Mouse (Mus musculus) forebrain, embryonic 10.5 days (tissue): ENCODE results near the gene Slc16a8. TPM values are rescaled to one million over a fixed set of nuclear protein-coding genes. Genes with fewer than 3 reads are reported as not detected.
"Not testable (repeated sequence)": the region's sequence is repeated elsewhere in the genome, so short reads cannot be mapped to it uniquely, and the experiment has no call there.

ENCODE experiments used
- DNase-seq: peaks from one replicate; pipeline ENCODE4 v3.0.0-alpha.2; 2017; ENCODE audit warnings: low spot score; ENCODE audit errors: extremely low spot score
- H3K27ac ChIP-seq: fragments of 300-500 bp; sonication (generic); 2 replicates; pipeline ENCODE4 v1.5.1; 2016; ENCODE audit warnings: mild to moderate bottlenecking
- H3K27me3 ChIP-seq: fragments of 300-500 bp; sonication (generic); 2 replicates; pipeline ENCODE4 v1.6.1; 2016; ENCODE audit warnings: mild to moderate bottlenecking; ENCODE audit not compliant: poor library complexity, severe bottlenecking
- H3K36me3 ChIP-seq: fragments of 300-500 bp; sonication (generic); replicated peaks from 2 replicates; pipeline ENCODE4 v1.6.1; 2016; ENCODE audit warnings: mild to moderate bottlenecking, moderate library complexity
- H3K4me1 ChIP-seq: fragments of 300-500 bp; sonication (generic); 2 replicates; pipeline ENCODE4 v1.6.1; 2016
- H3K4me3 ChIP-seq: fragments of 300-500 bp; sonication (generic); 2 replicates; pipeline ENCODE4 v1.5.1; 2016; ENCODE audit warnings: mild to moderate bottlenecking, moderate library complexity
- H3K9me3 ChIP-seq: fragments of 300-500 bp; sonication (generic); 2 replicates; pipeline ENCODE4 v1.6.1; 2016; ENCODE audit warnings: mild to moderate bottlenecking, moderate library complexity
- WGBS: fragments of 180-500 bp; shearing (Covaris S2); methylation state at CpG from one replicate; pipeline ENCODE4 v1.1.7; 2016; 5-methylcytosine and 5-hydroxymethylcytosine counted together
- polyA plus RNA-seq: library from polyadenylated mRNA; unstranded; fragments of >200 nt; fragmentation: Nextera tagmentation; extraction: Ambion mirVana; gene quantifications from 2 replicates; pipeline ENCODE4 v1.2.1, GENCODE M21; 2016

The Slc16a8 gene
- polyA plus RNA-seq, 1 experiment from 2014 or later: not detected

- H3K4me3 ChIP-seq: no peak overlapping the region
- H3K9me3 ChIP-seq: no peaks in the 10 kb centered on the region
- no peaks in the 10 kb centered on the region for H3K27me3 ChIP-seq
- no peak overlapping the region for H3K27ac ChIP-seq
- no peak for DNase-seq
- H3K4me1 ChIP-seq: peaks cover 2% of the 10 kb centered on the region
- WGBS: 92% methylated on average over 9 of the region's 9 CpGs
- H3K36me3 ChIP-seq: peaks cover 93% of the 10 kb centered on the region
Observed at GRCm38 (mm10) chr15:79235268-79235667, 19.3 kb downstream of the Slc16a8 start.

DNA sequence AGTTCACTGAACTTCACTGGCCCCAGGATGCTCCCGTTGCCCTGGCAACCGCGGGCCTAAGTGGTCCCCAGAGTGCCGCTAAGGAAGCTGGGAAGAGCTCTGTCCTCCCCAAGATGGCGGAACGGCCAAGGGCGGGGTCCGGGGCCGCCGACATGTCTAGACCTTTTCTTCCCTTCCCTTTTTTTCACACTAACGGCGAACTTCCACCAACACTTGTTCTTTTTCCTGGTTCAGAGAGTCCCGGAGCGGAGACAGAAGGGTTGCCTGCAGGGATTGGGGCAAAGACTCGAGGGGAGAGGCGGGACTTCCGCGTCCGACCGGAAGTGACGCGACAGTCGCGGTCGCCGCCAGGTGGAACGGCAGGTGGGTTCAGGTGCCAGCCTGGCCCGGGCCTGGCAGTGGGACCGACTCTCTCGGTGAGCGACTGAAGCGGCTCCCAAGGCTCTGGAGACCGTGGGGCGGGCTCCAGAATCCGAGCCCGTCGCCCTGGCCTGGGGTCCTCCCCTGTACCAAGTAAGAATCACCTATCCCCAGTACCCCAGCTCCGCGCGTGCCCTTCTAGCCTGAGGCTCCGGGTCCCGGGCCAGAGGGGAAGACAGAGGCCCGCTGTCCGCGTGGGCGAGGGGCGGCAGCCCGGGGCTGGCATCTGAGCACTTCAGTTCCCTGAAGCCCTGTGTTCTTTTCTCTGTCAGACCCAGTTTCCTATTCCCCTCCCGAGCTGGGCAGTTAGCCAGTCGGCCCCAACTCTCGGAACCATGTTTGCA is 25.3 kb downstream of the Slc16a8 start, which contains the start of the genes Pick1 and Gm49486:
Gene Pick1 (plus strand): TSS at position 116 of the 764 bp plus-strand sequence.
Gene Gm49486 (plus strand): TSS at position 334 of the 764 bp plus-strand sequence.
- Histone ChIP-seq H3K4me3 (peak within 1 kb of the TSS; percentile 97), H3K27ac (peak within 1 kb of the TSS; percentile 96), H3K27me3 (no peaks in the 10 kb centered on the region), H3K9me3 (no peaks in the 10 kb centered on the region), H3K36me3 (peaks cover 34% of the 10 kb centered on the region), H3K4me1 (peaks cover 29% of the 10 kb centered on the region)
- under 1% methylated on average over 51 of the region's 51 CpGs for WGBS
- peak; percentile 87 for DNase-seq

DNA sequence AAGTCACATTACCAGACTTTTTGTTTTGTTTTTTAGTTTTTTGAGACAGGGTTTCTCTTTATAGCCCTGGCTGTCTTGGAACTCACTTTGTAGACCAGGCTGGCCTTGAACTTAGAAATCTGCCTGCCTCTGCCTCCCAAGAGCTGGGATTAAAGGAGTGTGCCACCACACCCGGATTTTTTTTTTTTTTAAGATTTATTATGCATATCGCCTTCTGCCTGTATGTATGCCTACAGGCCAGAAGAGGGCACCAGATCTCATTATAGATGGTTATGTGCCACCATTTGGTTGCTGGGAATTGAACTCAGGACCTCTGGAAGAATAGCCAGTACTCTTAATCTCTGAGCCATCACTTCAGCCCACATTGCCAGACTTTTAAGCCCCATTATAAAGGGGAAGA is 28.8 kb downstream of the Slc16a8 start:
- peaks cover 48% of the 10 kb centered on the region for H3K4me1 ChIP-seq
- not testable (repeated sequence) for H3K9me3 ChIP-seq, H3K27ac ChIP-seq, H3K36me3 ChIP-seq, H3K27me3 ChIP-seq, DNase-seq, H3K4me3 ChIP-seq
- 73% methylated on average over 2 of the region's 2 CpGs for WGBS

DNA sequence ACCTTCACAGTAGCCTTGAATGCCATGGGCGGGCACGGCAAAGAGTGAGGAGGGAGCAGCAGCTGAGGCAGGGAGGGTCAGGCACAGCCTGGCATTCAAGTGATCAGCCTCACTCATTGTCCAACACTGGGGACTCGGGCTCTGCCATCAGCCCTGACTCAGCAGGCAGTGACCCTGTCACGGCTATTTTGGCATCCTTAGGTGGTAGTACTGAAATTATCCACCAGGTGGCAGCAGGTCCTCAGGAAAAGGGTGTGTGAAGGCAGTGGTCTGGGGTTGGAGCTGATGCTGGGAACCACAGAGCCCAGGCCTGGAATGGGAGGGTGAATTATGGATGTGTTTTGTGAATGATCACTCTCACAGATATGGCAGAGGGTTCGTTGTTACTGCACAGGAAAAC is 29.9 kb downstream of the Slc16a8 start:
- peak; percentile 86 for DNase-seq
- Histone ChIP-seq H3K4me3 (no peak overlapping the region), H3K36me3 (no peaks in the 10 kb centered on the region), H3K27ac (0 out of 2 replicates have a peak overlapping the region, but pooled peaks have one; percentile 4), H3K4me1 (peaks cover 49% of the 10 kb centered on the region), H3K9me3 (no peaks in the 10 kb centered on the region), H3K27me3 (peaks cover 8% of the 10 kb centered on the region; the same call in 1 of the 2 replicates)
- WGBS: 10% methylated on average over 5 of the region's 5 CpGs

GRCm38 (mm10) chr15:79223641-79224040 is 30.9 kb downstream of the Slc16a8 start:
- H3K4me1 ChIP-seq: peaks cover 48% of the 10 kb centered on the region
- H3K4me3 ChIP-seq: peak overlapping the region; percentile 5; the same call in 1 of the 2 replicates
- no peak for DNase-seq
- peak overlapping the region; percentile 65 for H3K27ac ChIP-seq
- WGBS: 7% methylated on average over 5 of the region's 5 CpGs
- H3K27me3 ChIP-seq: peaks cover 8% of the 10 kb centered on the region; the same call in 1 of the 2 replicates
- no peaks in the 10 kb centered on the region for H3K9me3 ChIP-seq
- no peaks in the 10 kb centered on the region for H3K36me3 ChIP-seq

DNA sequence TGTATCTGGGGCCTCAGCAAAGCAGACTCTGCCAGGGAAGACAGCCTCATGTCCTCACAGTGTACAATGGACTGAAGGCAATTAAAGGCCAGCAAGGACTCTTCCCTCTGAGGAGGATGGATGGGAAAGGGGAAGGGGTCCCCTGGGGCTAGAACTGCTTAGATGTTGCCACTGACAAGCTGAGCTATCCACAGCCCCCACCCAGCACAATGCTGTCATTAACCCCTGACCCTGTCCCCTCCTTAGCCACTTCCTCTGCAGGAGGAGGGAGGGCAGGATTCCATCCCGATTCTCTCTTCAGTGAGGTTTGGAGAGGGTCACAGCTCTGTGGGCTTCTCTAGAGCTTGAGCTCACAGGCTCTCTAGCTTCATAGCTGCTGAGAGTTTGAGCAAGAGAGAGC is 35.0 kb downstream of the Slc16a8 start:
- peaks cover 42% of the 10 kb centered on the region for H3K4me1 ChIP-seq
- H3K36me3 ChIP-seq: no peaks in the 10 kb centered on the region
- H3K27me3 ChIP-seq: peaks cover 8% of the 10 kb centered on the region; the same call in 1 of the 2 replicates
- H3K27ac ChIP-seq: peak overlapping the region; percentile 21
- H3K9me3 ChIP-seq: no peaks in the 10 kb centered on the region
- no peak for DNase-seq
- 0% methylated on average over 1 of the region's 1 CpGs for WGBS
- H3K4me3 ChIP-seq: no peak overlapping the region

GRCm38 (mm10) chr15:79216191-79216590 is 38.4 kb downstream of the Slc16a8 start:
- DNase-seq: no peak
- Histone ChIP-seq H3K27ac (no peak overlapping the region), H3K9me3 (no peaks in the 10 kb centered on the region), H3K4me1 (peaks cover 30% of the 10 kb centered on the region), H3K27me3 (no peaks in the 10 kb centered on the region), H3K4me3 (no peak overlapping the region), H3K36me3 (no peaks in the 10 kb centered on the region)
- 68% methylated on average over 3 of the region's 3 CpGs for WGBS

DNA sequence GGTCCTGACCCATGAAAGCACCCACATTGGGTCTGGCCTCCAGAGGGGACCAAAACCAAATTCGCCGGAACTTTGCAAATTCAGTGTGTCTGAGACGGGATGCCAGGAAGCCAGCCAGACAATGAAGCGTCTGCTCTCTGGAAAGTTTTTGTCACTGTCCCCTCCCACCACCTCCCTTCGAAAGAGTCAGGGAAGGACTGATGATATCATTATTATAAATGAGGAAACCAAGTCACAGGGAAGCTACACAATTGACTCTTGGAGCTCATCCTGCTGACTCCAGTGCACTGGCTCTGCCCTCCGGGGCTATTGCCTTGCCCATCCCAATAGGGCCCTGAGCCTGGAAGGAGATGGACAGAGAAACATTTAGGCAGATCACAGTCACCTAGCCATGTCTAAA is 41.0 kb downstream of the Slc16a8 start:
- no peaks in the 10 kb centered on the region for H3K36me3 ChIP-seq
- no peak for DNase-seq
- peaks cover 24% of the 10 kb centered on the region for H3K4me1 ChIP-seq
- no peaks in the 10 kb centered on the region for H3K9me3 ChIP-seq
- no peaks in the 10 kb centered on the region for H3K27me3 ChIP-seq
- WGBS: 81% methylated on average over 6 of the region's 6 CpGs
- H3K27ac ChIP-seq: peak overlapping the region; percentile 75
- no peak overlapping the region for H3K4me3 ChIP-seq

DNA sequence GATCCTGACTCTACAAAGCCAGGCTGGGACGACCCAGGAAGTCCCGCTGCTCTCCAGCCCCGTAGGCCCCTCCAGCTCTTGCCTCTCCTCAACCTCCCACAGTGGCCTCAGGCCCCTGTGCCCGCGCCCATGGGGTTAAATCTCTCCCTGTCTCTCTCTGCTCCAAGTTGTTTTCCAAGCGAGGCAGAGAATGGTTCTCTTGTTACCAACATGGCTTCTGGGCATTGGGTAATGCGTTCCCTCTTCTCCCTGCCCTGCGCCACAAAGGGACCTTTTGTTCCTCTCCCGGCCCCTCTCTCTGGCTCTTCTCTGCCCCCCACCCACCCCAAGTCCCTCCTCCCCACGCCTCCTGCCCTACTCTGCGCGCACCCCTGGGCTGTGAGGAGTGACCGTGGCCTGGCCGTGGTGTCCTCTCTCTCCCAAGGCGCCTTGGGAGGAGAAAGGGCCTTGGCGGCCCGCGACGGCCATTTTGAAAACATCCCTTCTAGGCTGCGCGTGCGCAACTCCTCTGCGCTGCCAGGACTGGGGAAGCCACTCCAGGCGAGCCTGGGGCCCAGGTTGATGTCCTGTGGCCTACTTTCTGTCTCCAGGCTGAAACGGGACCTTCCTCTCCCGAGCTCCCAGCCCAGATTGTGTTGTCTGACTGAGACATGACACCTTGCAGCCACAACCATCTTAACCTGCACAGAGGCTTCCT is 41.7 kb downstream of the Slc16a8 start:
- no peaks in the 10 kb centered on the region for H3K9me3 ChIP-seq
- peaks cover 24% of the 10 kb centered on the region for H3K4me1 ChIP-seq
- H3K4me3 ChIP-seq: no peak overlapping the region
- WGBS: 80% methylated on average over 26 of the region's 26 CpGs
- H3K27ac ChIP-seq: peak overlapping the region; percentile 75
- DNase-seq: no peak
- no peaks in the 10 kb centered on the region for H3K27me3 ChIP-seq
- no peaks in the 10 kb centered on the region for H3K36me3 ChIP-seq

DNA sequence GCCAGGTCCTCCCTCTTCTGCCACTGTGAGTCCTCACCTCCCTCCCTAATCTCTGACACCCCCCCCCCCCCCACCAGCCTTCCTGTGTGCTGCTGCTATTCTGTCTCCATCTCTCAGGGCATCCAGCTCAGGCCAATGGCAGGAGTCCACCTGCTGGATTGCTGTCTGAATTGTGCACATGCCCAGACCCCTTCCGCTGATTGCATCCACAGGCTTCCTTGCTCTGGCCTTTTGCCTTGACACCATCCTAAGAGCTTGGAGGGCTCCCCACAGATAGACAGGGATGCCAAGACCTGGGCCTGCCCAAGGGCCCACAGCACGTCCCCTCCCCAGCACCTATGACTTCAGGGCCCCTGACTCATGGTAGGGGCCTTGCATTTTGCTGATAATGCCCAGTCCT is 44.2 kb downstream of the Slc16a8 start:
- Histone ChIP-seq H3K27ac (0 out of 2 replicates have a peak overlapping the region, but pooled peaks have one; percentile 0), H3K36me3 (no peaks in the 10 kb centered on the region), H3K4me1 (peaks cover 19% of the 10 kb centered on the region)

DNA sequence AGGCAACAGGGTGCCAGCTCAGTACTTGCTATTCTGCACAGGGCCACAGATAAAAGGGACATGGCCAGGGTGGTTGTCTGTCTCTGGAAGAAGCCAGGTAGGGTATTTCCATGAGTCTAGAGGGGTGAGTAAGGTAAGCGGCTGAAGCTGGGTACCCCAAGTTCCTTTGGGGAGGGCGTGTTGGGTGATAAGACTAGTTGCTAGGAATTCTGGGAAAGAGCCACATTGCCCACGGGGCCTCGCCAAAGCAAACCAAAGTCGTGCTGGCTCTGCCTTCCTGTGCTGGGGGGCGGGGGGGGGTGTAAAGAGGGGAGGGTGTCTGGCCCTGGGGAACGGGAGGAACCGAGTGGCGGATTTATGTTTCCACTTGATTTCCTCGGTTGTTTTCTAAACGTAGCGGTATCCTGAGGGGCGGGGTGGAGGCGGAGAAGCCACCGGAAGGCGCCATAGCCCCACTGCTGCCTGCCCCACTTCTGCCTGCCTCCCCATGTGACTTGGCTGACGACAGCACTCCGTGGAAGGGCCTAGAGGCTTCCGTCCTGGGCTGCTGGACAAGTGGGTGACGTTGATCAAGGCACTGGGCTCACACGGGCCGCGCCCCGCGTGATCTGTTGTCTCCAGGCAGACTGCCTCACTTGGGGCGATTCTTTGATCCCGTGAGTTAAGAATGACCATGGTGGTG is 45.7 kb downstream of the Slc16a8 start:
- H3K27ac ChIP-seq: peak overlapping the region; percentile 31; the same call in 1 of the 2 replicates
- no peaks in the 10 kb centered on the region for H3K36me3 ChIP-seq
- H3K27me3 ChIP-seq: 0 out of 2 replicates have a peak, but pooled peaks cover 2% of the 10 kb centered on the region
- WGBS: 85% methylated on average over 27 of the region's 27 CpGs
- H3K4me3 ChIP-seq: no peak overlapping the region
- peaks cover 19% of the 10 kb centered on the region for H3K4me1 ChIP-seq
- DNase-seq: no peak
- H3K9me3 ChIP-seq: no peaks in the 10 kb centered on the region

More for the DNA sequence above, 44.2 kb downstream of the Slc16a8 start:
- Histone ChIP-seq H3K27me3 (no peaks in the 10 kb centered on the region), H3K9me3 (no peaks in the 10 kb centered on the region), H3K4me3 (no peak overlapping the region)
- DNase-seq: no peak
- 77% methylated on average over 2 of the region's 2 CpGs for WGBS

GRCm38 (mm10) chr15:79208211-79208610 is 46.4 kb downstream of the Slc16a8 start:
- 93% methylated on average over 6 of the region's 6 CpGs for WGBS
- Histone ChIP-seq H3K27me3 (0 out of 2 replicates have a peak, but pooled peaks cover 7% of the 10 kb centered on the region), H3K36me3 (no peaks in the 10 kb centered on the region), H3K4me3 (no peak overlapping the region), H3K4me1 (peaks cover 19% of the 10 kb centered on the region), H3K27ac (no peak overlapping the region), H3K9me3 (no peaks in the 10 kb centered on the region)
- DNase-seq: no peak
